Mouse (Mus musculus): ENCODE results near the gene Rpgrip1l.
A peak's percentile ranks its signal among the peaks of the same experiment; 100 is the strongest.

The Rpgrip1l gene

DNA sequence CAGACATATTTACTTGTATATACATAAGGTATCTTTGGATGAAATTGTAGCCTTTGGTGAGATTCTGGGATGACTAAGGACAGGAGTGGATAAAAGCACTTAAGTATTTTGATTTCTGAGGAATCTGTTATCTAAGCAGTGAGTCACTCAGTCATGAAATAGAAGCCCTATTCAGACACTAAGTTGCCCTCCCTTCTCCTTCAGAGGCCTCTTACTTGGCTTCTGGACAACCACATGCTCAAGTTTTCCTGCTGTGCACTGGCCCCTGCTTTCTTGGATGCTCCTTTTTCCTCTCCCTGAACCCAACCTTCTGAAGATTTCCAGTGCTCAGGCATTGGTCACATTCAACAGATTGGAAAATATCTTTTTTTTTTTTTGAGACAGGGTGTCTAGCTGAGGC, 48.5 kb downstream of the Rpgrip1l start:
- no peak for DNase-seq

DNA sequence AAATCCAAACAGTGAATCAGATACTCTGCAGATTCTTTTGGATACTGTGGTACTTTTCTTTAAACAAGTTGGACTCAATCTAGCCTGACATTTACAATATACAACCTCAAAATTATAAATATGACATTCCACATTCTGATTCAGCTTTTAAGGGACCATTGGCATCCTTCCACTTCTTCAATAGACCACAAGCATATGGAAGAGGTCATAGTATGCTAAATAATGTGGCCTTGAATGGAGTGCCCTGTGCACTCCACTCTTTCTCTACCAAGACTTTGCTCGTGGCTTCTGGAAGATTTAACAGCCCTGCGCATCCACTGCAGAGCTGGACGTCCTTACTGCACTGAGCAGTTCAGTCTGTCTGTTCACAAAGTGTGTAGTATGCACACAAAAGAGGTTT, 49.1 kb downstream of the Rpgrip1l start:
- no peak for DNase-seq

DNA sequence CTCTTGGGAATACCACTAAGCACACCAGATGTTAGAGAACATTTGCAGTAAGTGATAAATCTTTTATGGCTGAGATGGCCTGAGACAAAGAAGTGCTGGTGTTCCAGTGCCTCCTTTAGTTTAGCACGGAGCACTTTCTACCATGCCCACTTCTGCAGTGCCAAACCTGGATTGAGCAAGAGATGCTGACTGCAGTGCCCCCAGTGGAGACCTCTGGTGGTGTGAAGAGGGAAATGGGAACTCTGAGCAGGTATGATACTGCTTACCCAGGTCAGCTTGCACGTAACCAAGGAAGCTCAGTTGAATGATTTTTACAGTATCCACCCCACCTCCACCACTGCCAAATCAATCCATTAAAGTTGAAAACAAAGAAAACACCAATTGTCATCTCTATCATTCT, 51.5 kb downstream of the Rpgrip1l start:
- no peak for DNase-seq

DNA sequence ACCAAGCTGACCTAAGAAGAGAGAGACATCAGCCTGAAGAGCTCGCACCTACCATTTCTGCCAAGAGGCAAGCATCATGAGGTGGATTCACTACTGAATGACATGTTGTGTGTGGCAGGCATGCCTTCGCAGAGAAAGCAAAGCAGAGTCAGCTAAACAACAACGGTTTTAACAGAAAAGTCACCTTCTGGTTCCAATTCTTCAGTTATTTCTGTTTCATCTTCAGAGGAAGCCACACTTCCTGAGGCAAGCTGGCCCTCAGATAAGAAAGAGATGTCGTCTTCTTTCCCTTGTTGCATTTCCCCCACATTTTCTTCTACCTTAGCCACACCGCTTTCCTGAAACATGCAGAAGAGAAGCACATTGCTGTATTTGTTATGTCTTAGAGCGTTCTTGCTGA, 62.1 kb downstream of the Rpgrip1l start:
- DNase-seq: no peak

DNA sequence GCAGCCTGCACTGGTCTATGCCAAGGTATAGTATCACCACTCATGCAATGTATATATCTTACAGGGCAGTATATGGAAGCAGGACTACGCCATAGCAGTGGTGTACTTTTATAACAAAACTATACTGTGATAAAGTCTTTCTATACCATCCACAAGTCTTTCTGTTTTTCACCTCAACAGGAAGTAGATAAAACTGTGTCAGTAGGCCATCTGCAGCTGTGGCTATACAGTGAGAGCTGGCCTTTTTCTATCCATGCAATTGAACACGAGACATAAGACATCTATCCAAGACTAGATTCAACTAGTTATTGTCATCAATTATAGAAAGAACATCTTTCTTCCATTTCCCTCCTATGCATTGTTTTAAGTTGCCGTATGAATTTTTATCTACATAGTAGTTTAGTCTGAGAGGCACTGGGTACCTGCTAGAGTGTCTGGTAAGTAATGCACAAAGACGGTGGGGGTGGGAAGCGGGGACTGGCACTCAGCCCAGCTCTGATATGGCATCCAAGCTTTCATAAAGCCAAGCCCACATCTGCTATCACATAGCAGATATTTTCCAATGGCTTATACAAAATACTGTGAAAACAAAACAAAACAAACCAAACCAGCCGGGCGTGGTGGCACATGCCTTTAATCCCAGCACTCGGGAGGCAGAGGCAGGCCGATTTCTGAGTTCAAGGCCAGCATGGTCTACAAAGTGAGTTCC, 63.1 kb downstream of the Rpgrip1l start:
- peak; percentile 10 for DNase-seq

- DNase-seq: no peak
Measured at GRCm38 (mm10) chr8:91245821-91246454, 67.1 kb downstream of the Rpgrip1l start.

GRCm38 (mm10) chr8:91242721-91243120, 70.3 kb downstream of the Rpgrip1l start:
- no peak for DNase-seq

GRCm38 (mm10) chr8:91241873-91242519, 71.1 kb downstream of the Rpgrip1l start:
- DNase-seq: no peak

GRCm38 (mm10) chr8:91241371-91241770, 71.7 kb downstream of the Rpgrip1l start:
- DNase-seq: no peak

DNA sequence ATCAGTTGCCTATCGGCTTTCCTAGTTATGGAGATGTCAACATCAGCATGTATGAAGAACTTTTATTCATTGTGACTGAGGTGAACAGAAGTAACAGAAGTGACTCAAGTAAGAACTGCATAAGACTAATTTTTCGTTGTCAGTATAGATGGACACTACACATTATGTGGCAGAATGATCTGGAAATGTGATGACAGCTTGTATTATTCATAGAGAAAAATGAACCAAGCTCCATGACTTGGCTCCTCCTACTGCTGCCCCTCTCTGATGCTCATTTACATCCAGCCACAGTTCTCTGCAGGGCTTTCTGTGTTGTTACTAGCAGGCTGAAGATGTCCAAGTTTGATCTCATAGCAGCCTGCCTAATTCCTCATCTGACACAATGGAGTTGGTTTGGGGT, 75.9 kb downstream of the Rpgrip1l start:
- DNase-seq: no peak

- no peak for DNase-seq
Measured at GRCm38 (mm10) chr8:91234097-91234496, 79.0 kb downstream of the Rpgrip1l start.

DNA sequence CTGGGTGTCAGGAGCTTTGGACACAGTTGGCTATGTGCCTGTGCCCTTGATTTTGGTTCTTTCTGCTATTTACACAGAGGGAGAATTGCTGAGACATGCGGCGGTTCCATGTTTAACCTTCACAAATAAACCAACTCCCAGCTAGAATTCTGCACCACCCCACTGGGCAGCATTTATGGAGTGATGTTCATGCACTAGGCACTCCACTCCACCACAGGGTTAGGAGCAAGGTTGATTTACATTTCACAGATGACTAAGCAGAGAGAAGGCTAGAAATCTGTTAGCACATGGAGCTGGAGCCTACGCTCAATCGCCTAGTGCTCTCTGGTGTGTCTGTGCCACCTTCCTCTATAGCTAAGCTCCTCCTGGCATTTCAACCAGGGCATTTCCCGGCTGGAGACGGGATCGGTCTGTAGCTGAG, 85.6 kb downstream of the Rpgrip1l start:
- DNase-seq: no peak

DNA sequence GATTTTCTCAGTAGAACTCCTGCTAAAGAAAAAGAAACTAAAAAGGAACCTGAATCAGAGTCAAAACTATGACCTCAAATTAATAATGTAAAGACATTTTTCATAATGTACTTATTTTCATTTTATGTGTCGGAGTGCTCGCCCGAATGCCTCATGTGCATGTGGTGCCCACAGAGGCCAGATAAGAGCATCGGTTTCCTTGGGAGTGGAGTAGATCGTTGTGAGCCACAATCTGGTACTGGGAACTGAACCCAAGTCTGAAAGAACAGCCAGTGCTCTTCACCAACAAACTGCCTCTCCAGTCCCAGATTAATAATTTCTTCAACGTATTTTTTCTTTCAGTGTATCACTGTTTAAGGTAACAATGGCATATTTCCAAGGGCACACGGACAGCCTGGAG, 88.8 kb downstream of the Rpgrip1l start:
- DNase-seq: no peak

- DNase-seq: no peak
Measured at GRCm38 (mm10) chr8:91221841-91222240, 91.2 kb downstream of the Rpgrip1l start.

DNA sequence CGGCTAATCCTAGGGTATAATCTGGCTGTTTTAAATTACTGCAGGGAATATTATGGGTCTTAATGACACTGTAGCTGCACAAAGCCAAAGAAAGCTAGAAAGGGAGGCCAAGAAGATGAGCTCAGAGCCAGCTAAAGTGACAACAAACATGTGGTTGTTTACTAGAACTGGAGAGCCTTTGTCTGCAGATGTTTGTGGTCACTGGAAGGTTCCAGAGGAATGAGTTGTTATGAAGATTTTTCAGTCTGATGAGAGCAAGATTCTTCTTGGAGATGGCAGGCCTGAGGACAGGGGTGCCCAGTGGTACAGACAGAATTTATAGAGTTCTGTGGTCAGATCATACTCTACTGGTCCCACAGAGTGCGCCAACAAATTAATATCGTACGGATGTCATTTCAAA, 94.8 kb downstream of the Rpgrip1l start:
- DNase-seq: no peak

DNA sequence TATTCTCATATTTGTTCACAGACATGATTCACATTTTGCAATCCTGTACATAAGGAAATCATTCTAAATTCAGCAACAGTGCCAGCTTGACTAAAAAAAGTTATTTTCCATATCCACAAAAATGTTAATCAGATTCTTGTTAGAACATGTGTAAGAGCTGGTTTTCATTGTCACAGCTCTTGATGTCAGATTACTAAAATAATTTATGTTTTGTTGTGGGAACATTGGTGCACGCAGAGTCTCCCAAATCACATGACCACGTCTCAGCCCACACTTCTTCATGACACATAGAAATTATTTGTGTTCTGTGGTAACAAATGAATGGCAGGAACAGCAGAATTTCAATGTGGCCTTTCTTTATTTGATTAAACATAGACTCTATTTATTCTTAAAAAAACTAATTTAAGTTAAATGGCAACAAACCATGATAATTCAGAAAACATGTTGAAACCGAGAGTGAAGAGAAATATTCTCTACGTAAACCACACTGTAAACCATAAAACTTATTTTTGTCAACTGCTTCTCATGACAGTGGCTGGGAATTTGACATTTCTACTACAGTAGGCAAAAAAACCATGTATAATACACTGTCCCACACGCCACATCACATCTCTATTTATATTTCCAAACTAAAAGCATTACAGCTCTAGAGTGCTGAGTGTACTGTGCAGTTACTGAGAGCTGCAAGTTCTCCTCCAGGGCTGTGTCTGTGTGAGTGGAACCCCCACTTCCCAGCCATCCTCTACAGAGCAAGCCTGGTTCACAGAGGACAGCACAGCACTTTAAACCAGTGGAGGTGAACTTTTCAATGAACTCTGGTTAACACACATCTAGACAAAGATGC, 95.8 kb downstream of the Rpgrip1l start:
- DNase-seq: no peak

DNA sequence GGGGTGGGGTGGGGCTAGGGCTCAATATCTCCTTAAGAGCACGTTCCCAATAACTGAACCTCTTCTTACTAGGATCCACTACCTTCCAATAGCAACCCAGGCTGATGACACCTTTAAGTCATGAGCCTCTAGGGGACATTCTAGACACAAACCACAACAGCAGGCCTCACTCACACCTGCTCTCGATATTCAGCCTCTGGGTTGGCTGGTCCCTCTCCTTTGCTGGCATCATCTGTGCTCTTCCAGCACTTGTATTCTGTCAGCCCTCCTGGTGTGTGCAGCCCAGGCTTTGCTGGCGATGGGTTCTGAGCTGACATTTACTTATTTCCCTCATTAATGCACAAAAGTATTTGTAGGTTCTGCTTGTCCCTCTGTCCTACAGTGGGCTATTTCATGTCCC, 98.8 kb downstream of the Rpgrip1l start:
- no peak for DNase-seq

DNA sequence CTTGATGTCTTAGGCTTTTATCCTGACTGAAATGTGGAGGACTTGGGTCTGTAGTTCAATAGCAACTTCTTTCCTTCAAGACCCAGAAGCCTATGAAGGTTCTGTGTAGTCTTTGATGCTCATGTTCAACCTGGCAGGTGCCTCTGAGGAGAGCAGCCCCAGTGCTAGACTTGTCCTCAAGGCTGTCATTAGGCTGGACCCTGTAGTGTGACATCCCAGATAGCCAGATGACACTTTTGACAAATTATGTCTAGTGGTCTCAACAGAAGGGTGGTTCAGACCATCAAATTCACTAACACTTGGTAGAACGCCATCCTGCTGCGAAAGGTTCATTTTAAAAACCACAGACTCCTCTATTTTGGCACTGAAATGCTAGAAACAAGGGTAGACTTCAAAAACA, 100.1 kb downstream of the Rpgrip1l start:
- no peak for DNase-seq

GRCm38 (mm10) chr8:91209658-91210057, 103.4 kb downstream of the Rpgrip1l start:
- DNase-seq: no peak

DNA sequence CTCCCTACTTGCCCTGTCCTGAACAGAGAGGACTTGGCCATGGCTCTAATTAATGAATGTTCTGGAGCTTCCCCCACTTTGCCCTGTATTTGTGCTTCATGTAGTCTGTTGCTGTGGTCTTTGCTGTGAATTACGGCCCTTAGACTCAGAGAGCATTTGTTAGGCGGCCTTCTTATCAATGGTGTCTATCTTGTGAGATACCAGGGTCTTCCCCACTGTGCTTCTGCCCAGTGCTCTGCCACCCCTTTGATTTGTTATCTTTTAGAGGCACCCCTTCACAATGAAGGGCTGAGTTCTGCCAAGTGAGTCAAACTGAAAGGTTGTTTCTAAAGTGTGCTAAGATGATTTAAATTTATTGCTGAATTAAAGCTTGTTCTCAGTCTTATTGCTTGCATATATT, 105.4 kb downstream of the Rpgrip1l start:
- DNase-seq: no peak

DNA sequence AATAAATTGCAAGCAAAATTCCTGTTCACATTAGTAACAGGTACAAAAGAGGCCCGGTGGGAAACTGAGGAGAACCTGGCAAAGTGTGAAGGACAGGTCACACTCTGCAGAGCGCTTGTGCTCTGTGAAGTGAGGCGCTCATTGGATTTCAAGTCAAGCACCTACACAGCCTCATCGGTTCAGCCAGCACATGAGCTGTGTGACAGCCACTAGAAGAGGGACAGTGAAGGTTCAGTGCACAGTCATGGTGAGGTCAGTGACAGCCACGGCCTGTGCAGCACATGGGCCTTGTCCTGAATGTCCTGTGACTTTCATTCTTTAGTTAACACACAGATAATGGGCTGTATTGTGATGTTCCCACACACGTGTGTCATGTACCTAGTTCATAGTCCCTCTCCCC, 107.2 kb downstream of the Rpgrip1l start:
- DNase-seq: no peak

DNA sequence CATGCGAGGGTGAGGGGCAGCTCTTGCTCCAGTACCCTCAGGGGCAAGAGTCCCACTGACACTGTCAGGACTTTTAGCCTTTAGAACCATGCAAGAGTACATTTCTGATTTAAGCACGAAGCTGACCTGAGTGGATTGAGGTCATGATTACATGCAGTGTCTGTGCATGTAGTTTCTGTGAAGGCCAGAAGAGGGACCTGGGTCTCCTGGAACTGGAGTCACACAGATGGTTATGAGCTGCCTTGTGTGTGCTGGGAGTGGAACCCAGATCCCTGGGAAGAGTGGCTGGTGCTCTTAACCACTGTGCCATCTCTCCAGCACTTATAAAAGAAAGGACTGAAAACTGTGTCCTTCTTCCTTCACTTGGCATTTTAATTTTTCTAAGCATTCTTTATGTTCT, 111.9 kb downstream of the Rpgrip1l start:
- DNase-seq: no peak

DNA sequence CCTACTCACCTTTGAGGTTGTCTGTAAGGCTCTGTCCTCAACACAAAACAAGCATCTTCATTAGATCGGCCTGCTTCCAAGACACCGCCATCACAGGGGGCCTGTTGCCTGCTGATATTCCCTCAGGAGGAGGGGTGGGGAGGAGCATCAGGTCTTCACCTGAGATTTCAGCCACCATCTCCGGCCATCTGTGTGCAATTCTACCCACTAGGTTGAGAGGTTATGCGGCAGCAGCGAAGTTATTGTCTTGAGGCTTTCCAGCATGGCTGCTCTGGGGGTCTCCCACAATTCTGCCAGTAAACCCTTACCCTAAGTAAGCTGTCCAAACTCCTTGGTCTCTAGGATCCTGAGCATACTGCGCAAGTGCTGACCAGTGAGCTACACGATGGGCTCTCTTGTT, 113.2 kb downstream of the Rpgrip1l start, which contains the start of gene Aktip:
Gene Aktip, minus strand, starts transcription at position 101 of the 400 bp plus-strand sequence.
- DNase-seq: no peak
